Mouse (Mus musculus): ENCODE results near the gene Gm20741.

Gm20741 gene

GRCm38 (mm10) chr16:88811827-88812226 lies at the start of gene Gm20741:
Gm20741 (minus strand) TSS chr16:88812220.
- no peak for DNase-seq

GRCm38 (mm10) chr16:88851450-88851849 lies 39.4 kb upstream of the Gm20741 start:
- peak; percentile 18 for DNase-seq

GRCm38 (mm10) chr16:88848558-88848957 lies 36.5 kb upstream of the Gm20741 start:
- DNase-seq, result no peak

- no peak for DNase-seq
These were observed 35.3 kb upstream of the Gm20741 start for GRCm38 (mm10) chr16:88847363-88847762.

GRCm38 (mm10) chr16:88826978-88827377 lies 15.0 kb upstream of the Gm20741 start:
- DNase-seq, result no peak

- DNase-seq, result no peak
These were observed 14.2 kb upstream of the Gm20741 start, which contains the start of gene Krtap14 for GRCm38 (mm10) chr16:88826095-88826652. Krtap14 (minus strand) TSS chr16:88826145.

GRCm38 (mm10) chr16:88823736-88824135 lies 11.7 kb upstream of the Gm20741 start:
- DNase-seq, result peak; percentile 10

GRCm38 (mm10) chr16:88820066-88820465 lies 8.0 kb upstream of the Gm20741 start, which contains the start of gene Krtap15:
Krtap15 (plus strand) TSS chr16:88820215.
- DNase-seq, result no peak

- DNase-seq, result no peak
These were observed 25.2 kb downstream of the Gm20741 start for GRCm38 (mm10) chr16:88786786-88787185.

- no peak for DNase-seq
These were observed 34.4 kb downstream of the Gm20741 start, which contains the start of gene Gm5965 for GRCm38 (mm10) chr16:88777596-88777995. Gm5965 (plus strand) TSS chr16:88777896.

- DNase-seq, result no peak
These were observed 37.9 kb downstream of the Gm20741 start, which contains the start of gene 2310057N15Rik for GRCm38 (mm10) chr16:88774106-88774505. 2310057N15Rik (minus strand) TSS chr16:88774206.
